Mouse (Mus musculus): ENCODE data around the gene Dpp4.

Dpp4 gene

DNA sequence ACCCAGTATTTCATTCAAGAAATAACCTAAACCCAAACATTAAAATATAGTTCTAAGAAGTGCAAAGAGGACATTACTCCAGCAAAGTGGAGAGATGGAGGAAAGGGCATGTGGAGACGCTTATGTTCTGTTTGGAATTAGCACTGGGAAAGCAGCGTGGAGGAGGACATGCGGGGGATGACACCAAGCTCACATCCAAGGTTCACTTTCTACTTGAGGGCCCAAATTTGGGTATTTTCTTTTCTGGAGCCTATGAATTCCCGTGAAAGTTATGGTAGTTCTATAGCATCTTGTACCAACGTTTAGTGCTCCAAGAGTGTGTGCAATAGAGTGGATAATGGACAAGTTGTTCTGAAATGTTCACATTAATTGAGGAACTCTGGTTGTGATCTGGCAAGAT, 105.1 kb downstream of the Dpp4 start:
- in situ Hi-C loops (cut with MboI, MseI), result no loop called here

DNA sequence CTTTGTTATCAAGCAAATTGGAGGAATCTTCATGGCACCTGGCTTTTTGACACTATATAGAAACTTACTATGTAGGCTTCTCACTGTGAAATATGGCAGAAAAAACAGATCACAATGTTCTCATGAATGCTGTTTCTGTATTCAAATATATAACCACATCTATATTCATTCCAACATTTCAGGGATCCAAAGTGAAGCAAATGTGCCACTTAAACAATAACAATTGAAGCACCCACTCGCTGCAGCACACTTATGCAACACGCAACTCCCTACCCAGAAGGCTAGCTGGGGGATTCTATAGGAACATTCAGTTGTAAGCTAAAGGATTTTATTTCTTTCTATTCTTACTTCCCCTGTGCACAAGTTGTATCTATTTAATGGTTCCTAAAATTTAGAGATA, 110.3 kb downstream of the Dpp4 start:
- in situ Hi-C loops (cut with MboI, MseI), result no loop called here

DNA sequence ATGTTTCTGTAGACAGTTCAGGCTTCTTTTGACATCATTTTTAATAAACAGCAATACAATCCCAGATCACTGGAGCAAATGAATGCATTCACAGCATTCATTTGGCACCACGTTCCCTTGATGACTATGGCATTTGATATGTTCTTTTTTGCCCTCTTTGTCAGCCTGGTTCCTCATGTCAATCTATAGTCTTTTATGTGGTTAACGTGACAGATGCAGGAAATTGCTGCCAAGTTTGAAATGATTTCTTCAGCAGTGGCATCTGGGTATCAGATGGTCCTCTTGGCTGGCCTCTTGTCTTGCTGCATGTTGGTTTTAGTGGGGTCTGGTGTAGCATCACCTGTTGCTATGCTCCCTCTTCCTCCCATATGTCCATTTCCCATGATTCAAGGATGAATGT, 118.2 kb downstream of the Dpp4 start:
- in situ Hi-C loops (cut with MboI, MseI), result no loop called here

DNA sequence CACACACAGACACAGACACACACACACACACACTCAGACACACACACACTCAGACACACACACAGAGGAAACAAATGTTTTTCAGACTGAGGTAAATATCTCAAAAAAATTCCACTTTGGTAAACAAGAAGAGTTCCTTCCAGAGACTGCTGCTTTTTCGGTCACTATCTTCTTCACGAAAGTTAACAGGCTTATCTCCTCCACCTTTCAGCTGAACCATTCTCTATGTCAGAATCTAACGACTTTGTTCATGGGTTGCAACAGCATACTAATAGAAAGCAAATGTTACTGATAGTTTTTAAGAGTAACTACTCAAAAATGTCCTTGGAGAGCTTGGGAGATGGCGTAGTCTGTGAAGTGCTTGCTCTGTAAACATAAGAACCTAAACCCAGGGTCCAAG, 124.5 kb downstream of the Dpp4 start:
- in situ Hi-C loops (cut with MboI, MseI), result no loop called here

DNA sequence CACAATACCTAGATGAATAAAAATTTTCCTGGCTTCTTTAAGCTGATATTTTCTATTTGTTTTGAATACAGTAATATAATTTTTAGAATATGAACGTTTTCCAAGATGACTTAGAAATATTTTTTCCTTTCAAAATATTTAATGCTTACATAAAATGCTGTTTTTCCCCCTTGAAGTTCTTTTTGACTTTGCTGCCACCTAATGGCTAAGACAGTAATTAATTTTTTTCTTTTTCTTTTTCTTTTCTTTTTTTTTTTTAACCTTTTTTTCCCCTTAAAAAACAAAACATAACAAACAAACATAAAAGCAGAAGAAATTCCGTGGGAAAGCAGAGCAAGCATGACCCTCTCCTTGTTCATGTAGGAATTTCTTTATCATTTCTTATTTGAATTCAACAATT, 126.2 kb downstream of the Dpp4 start:
- in situ Hi-C loops (cut with MboI, MseI), result no loop called here

DNA sequence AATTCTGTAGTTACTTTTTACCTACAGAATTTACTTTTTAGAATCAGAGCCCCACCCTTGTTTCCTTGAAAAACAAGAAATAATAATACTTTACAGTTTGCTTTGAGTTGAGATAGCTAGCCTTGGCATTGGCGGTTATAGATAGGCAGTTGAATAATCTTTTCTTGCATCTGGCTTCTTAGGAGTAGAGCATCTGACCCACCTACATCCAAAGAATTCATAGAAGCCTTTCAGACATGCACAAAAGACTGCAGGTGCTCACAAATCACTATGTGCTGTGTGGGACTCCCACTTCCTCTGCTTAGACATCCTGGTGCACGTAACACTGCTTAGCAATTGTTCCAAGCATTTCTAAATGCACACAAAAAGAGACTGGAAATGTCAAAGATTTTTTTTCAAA, 127.0 kb downstream of the Dpp4 start:
- in situ Hi-C loops (cut with MboI, MseI), result no loop called here
